Mouse (Mus musculus) liver, embryonic 16.5 days (tissue): Measurements from ENCODE around the gene 1700109H08Rik. TPM values are rescaled to one million over a fixed set of nuclear protein-coding genes. Genes with fewer than 3 reads are reported as not detected.

Experiments used
- ATAC-seq: fragments of 200-750 bp; cut with Nextera tagmentation; 2 replicates; pipeline ENCODE4 v1.8.0; 2017; ENCODE audit warnings: low read depth, mild to moderate bottlenecking, moderate number of reproducible peaks, moderate library complexity
- H3K27ac ChIP-seq: fragments of 300-500 bp; sonication (generic); 2 replicates; pipeline ENCODE4 v1.5.1; 2014; ENCODE audit warnings: mild to moderate bottlenecking, low read length
- H3K27me3 ChIP-seq: fragments of 300-500 bp; sonication (generic); 2 replicates; pipeline ENCODE4 v1.6.1; 2014; ENCODE audit warnings: low read depth, low read length, mixed read lengths; ENCODE audit not compliant: control insufficient read depth, insufficient read depth
- H3K36me3 ChIP-seq: fragments of 300-500 bp; sonication (generic); 2 replicates; pipeline ENCODE4 v1.6.1; 2014; ENCODE audit warnings: mild to moderate bottlenecking; ENCODE audit not compliant: control insufficient read depth, insufficient read depth
- H3K4me1 ChIP-seq: fragments of 300-500 bp; sonication (generic); 2 replicates; pipeline ENCODE4 v1.6.1; 2014; ENCODE audit warnings: low read depth, low read length, mixed read lengths; ENCODE audit not compliant: control insufficient read depth
- H3K4me2 ChIP-seq: fragments of 300-500 bp; sonication (generic); 2 replicates; pipeline ENCODE4 v1.6.1; 2014; ENCODE audit warnings: low read depth, low read length, mixed read lengths
- H3K4me3 ChIP-seq: fragments of 300-500 bp; sonication (generic); 2 replicates; pipeline ENCODE4 v1.5.1; 2014; ENCODE audit warnings: low read depth, mild to moderate bottlenecking, low read length
- H3K9ac ChIP-seq: fragments of 300-500 bp; sonication (generic); 2 replicates; pipeline ENCODE4 v1.6.1; 2014; ENCODE audit warnings: low read depth, low read length
- H3K9me3 ChIP-seq: fragments of 300-500 bp; sonication (generic); replicated peaks from 2 replicates; pipeline ENCODE4 v1.6.1; 2016; ENCODE audit warnings: low read length; ENCODE audit not compliant: control insufficient read depth
- WGBS: fragments of 180-500 bp; shearing (Covaris S2); extraction: QIAGEN DNeasy Blood & Tissue Kit; methylation state at CpG from one replicate; pipeline ENCODE4 v1.1.7; 2014; ENCODE audit not compliant: insufficient replicate concordance; 5-methylcytosine and 5-hydroxymethylcytosine counted together
- polyA plus RNA-seq: library from polyadenylated mRNA; unstranded; fragments of >200 nt; fragmentation: Nextera tagmentation; extraction: Ambion mirVana; gene quantifications from 2 replicates; pipeline ENCODE4 v1.2.1, GENCODE M21; 2015

The 1700109H08Rik gene
- polyA plus RNA-seq, 1 experiment from 2014 or later: 1.2 TPM

GRCm38 (mm10) chr5:3620486-3620885, 49.1 kb downstream of the 1700109H08Rik start:
- Histone ChIP-seq H3K4me1 (no peaks in the 10 kb centered on the region), H3K36me3 (peaks cover 3% of the 10 kb centered on the region; the same call in 1 of the 2 replicates), H3K27ac (no peak overlapping the region), H3K9me3 (no peaks in the 10 kb centered on the region), H3K9ac (no peak overlapping the region), H3K4me2 (no peak overlapping the region), H3K27me3 (no peaks in the 10 kb centered on the region), H3K4me3 (no peak overlapping the region)
- no peak for ATAC-seq
- 77% methylated on average over 7 of the region's 7 CpGs for WGBS

DNA sequence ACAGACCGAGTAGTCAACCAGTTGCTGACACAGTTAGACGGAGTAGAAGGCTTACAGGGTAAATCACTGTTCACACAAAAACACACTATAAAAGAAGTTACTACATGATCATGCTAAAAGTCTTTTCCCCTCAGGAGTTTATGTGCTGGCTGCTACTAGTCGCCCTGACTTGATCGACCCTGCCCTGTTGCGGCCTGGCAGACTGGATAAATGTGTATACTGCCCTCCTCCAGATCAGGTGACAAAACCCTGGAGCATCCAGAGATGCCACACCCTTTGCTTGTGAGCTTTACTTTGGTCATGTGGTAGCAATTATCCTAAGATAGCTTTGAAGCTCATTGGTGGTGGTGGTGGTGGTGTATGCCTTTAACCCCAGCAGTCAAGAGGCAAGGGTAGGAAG, 58.7 kb downstream of the 1700109H08Rik start:
- no peak overlapping the region for H3K4me2 ChIP-seq
- ATAC-seq: no peak
- 76% methylated on average over 5 of the region's 5 CpGs for WGBS
- H3K27me3 ChIP-seq: no peaks in the 10 kb centered on the region
- no peak overlapping the region for H3K9ac ChIP-seq
- H3K9me3 ChIP-seq: no peaks in the 10 kb centered on the region
- H3K27ac ChIP-seq: no peak overlapping the region
- peaks cover under 1% of the 10 kb centered on the region; the same call in 1 of the 2 replicates for H3K36me3 ChIP-seq
- no peaks in the 10 kb centered on the region; the same call in 1 of the 2 replicates for H3K4me1 ChIP-seq
- no peak overlapping the region for H3K4me3 ChIP-seq

DNA sequence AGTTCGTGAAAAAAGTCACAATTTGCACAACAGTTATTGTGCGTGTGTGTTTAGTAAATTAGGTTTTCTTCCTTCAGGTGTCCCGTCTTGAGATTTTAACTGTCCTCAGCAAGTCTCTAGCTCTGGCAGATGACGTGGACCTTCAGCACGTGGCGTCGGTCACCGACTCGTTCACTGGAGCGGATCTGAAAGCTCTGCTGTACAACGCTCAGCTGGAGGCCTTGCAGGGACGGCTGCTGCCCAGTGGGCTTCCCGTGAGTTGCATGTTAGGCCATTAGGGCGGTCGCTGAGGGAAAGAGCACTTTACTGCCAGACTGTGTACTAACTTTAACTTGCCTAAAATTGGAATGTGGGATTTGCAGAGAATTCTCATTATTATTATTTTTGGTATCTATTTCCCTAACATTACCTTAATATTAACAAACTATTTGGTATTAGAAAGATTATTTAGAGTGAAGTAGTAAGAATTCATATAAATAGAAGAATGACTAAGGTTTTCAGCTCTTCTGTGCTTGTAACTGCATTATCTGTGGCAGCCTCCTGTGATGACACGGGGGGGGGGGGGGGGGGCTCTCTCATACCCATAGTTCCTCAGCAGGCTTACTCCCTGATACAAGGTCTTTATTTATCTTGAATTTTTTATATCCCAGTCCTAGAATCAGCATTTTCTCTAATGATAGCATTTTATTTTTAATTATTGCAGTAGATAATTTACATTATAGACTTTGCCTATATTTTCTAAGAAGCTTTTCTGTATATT, 60.3 kb downstream of the 1700109H08Rik start:
- Histone ChIP-seq H3K4me2 (no peak overlapping the region), H3K9me3 (no peaks in the 10 kb centered on the region), H3K4me3 (no peak overlapping the region), H3K9ac (no peak overlapping the region), H3K36me3 (no peaks in the 10 kb centered on the region; the same call in 1 of the 2 replicates), H3K4me1 (no peaks in the 10 kb centered on the region; the same call in 1 of the 2 replicates), H3K27me3 (no peaks in the 10 kb centered on the region), H3K27ac (no peak overlapping the region)
- ATAC-seq: peak; percentile 24; the same call in 1 of the 2 replicates
- 71% methylated on average over 16 of the region's 16 CpGs for WGBS

- Histone ChIP-seq H3K9me3 (no peaks in the 10 kb centered on the region), H3K9ac (no peak overlapping the region), H3K4me3 (no peak overlapping the region), H3K4me2 (no peak overlapping the region), H3K4me1 (no peaks in the 10 kb centered on the region; the same call in 1 of the 2 replicates), H3K27me3 (no peaks in the 10 kb centered on the region), H3K27ac (no peak overlapping the region), H3K36me3 (no peaks in the 10 kb centered on the region; the same call in 1 of the 2 replicates)
- no peak for ATAC-seq
- 68% methylated on average over 5 of the region's 5 CpGs for WGBS
These were observed 60.9 kb downstream of the 1700109H08Rik start for GRCm38 (mm10) chr5:3632285-3632684.

- no peak overlapping the region for H3K4me2 ChIP-seq
- H3K9me3 ChIP-seq: no peaks in the 10 kb centered on the region
- H3K9ac ChIP-seq: no peak overlapping the region
- no peaks in the 10 kb centered on the region for H3K27me3 ChIP-seq
- H3K4me1 ChIP-seq: no peaks in the 10 kb centered on the region; the same call in 1 of the 2 replicates
- H3K4me3 ChIP-seq: no peak overlapping the region
- no peak overlapping the region for H3K27ac ChIP-seq
- 86% methylated on average over 13 of the region's 13 CpGs for WGBS
- H3K36me3 ChIP-seq: no peaks in the 10 kb centered on the region; the same call in 1 of the 2 replicates
- no peak for ATAC-seq
These were observed 61.9 kb downstream of the 1700109H08Rik start for GRCm38 (mm10) chr5:3633315-3633714.

DNA sequence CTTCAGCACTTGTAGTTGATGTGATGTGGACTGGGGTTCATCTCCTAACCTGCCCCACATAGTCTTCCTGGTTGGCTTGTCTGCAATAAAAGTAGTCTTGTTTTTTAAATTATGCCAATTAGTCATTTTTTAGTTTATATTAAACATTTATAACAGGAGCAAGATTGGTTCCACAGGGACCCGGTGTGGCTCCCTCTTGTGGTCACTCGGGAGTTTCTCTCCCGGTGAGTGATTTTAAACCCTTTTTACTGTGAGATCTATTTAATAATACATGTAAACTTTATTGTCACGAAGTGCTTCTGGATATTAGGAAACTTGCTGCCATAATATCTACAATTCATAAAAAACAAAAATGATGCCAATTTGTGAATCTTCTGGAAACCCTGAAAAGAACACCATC, 62.6 kb downstream of the 1700109H08Rik start:
- Histone ChIP-seq H3K36me3 (no peaks in the 10 kb centered on the region; the same call in 1 of the 2 replicates), H3K4me2 (no peak overlapping the region), H3K9me3 (no peaks in the 10 kb centered on the region), H3K27me3 (no peaks in the 10 kb centered on the region), H3K4me3 (no peak overlapping the region), H3K4me1 (no peaks in the 10 kb centered on the region; the same call in 1 of the 2 replicates), H3K27ac (no peak overlapping the region), H3K9ac (no peak overlapping the region)
- ATAC-seq: no peak
- 59% methylated on average over 4 of the region's 4 CpGs for WGBS

Other genes with a start within 250 kb of the 1700109H08Rik start
- gene Cdk6, start 230.1 kb upstream of the 1700109H08Rik start, polyA plus RNA-seq: 15.8 and 16.0 TPM in 2 replicates
- 8.6 and 9.1 TPM in 2 replicates for gene Fam133b, start 27.7 kb upstream of the 1700109H08Rik start, polyA plus RNA-seq
- gene Pex1, start 24.5 kb downstream of the 1700109H08Rik start, polyA plus RNA-seq: 5.6 and 6.4 TPM in 2 replicates
- gene Rbm48, start 25.0 kb downstream of the 1700109H08Rik start, polyA plus RNA-seq: 5.5 and 7.0 TPM in 2 replicates
- not detected in 2 replicates for gene Tmbim7, start 79.6 kb downstream of the 1700109H08Rik start, polyA plus RNA-seq
- gene Gatad1, start 85.6 kb downstream of the 1700109H08Rik start, polyA plus RNA-seq: 18.7 and 20.7 TPM in 2 replicates
- gene Ankib1, start 231.4 kb downstream of the 1700109H08Rik start, polyA plus RNA-seq: 2.5 and 2.8 TPM in 2 replicates
- 18.7 and 19.6 TPM in 2 replicates for gene Krit1, start 231.6 kb downstream of the 1700109H08Rik start, polyA plus RNA-seq